ENCODE assay signal across 8 mouse cellular contexts in the genomic region with DNA sequence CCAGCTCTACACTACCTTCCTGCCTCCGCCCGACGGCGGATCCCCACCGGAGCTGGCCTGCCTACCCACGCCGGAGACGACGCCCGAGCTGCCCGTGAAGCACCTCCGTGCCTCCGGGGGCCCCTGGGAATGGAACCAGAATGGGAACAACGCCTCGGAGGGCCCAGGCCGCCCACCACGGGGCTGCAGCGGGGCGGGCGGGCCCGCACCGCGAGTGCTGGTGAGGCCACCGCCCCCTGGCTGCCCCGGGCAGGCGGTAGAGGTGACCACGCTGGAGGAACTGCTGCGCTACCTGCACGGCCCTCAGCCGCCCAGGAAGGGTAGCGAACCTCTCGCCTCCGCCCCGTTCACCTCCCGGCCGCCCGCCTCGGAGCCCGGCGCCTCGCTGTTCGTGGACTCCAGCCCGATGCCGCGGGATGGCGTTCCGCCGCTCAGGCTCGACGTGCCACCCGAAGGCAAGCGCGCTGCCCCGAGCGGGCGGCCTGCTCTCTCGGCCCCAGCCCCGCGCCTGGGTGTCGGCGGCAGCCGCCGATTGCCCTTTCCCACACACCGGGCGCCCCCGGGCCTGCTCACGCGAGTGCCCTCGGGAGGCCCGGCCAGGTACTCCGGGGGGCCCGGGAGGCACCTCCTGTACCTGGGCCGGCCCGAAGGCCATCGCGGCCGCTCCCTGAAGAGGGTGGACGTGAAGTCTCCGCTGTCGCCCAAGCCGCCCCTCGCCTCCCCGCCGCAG. TPM values are rescaled to one million over a fixed set of nuclear protein-coding genes. Genes with fewer than 3 reads are reported as not detected.
DNase-seq lines count a peak whose midpoint lies in the region; ATAC-seq and TF ChIP-seq lines count a peak whose summit lies in the region.

No protein-coding gene starts in this region.

- H3K9ac ChIP-seq in limb, embryonic 14.5 days (ENCODE audit: low read depth, low read length, severe bottlenecking): peak overlapping the region; percentile 31; the same call in 1 of the 2 replicates

- DNase-seq in embryo, embryonic 11 days: peak; percentile 10
- DNase-seq in embryo, embryonic 10 days (ENCODE audit: low spot score): no peak
- peak; percentile 10 for DNase-seq in retina, embryonic 14.5 days (ENCODE audit: low spot score)
- no peak for DNase-seq in retina, postnatal 1 day
- DNase-seq in limb, embryonic 14.5 days (ENCODE audit: low spot score): no peak
- peak; percentile 68 for DNase-seq in testis, postnatal 10 days (ENCODE audit: low spot score)
- DNase-seq in layer of hippocampus, adult 18-20 months (ENCODE audit: low spot score in 2 of 2): no peak
- DNase-seq in layer of hippocampus, postnatal 25 days (ENCODE audit: extremely low spot score in 1 of 2, low spot score in 1 of 2): no peak

- H3K9me3 ChIP-seq in limb, embryonic 14.5 days (ENCODE audit: control insufficient read depth, low read length): no peaks in the 10 kb centered on the region

- H3K4me1 ChIP-seq in limb, embryonic 14.5 days (ENCODE audit: control insufficient read depth, insufficient read depth, low read length): peaks cover 5% of the 10 kb centered on the region; the same call in 1 of the 2 replicates

- ATAC-seq in limb, embryonic 14.5 days (ENCODE audit: low FRiP score, low read depth): no peak

- no peak overlapping the region for H3K4me2 ChIP-seq in limb, embryonic 14.5 days (replicated peaks; ENCODE audit: low read depth, low read length, severe bottlenecking)

- WGBS in limb, embryonic 14.5 days: 24% methylated on average over 35 of the region's 84 CpGs

- H3K27ac ChIP-seq in limb, embryonic 14.5 days (replicated peaks; ENCODE audit: low read depth, low read length): no peak overlapping the region

- peaks cover 30% of the 10 kb centered on the region for H3K27me3 ChIP-seq in limb, embryonic 14.5 days (ENCODE audit: control insufficient read depth, insufficient read depth, low read length)

- 0 out of 2 replicates have a peak overlapping the region, but pooled peaks have one; percentile 22 for H3K4me3 ChIP-seq in limb, embryonic 14.5 days (replicated peaks; ENCODE audit: low read length)

- peaks cover 60% of the 10 kb centered on the region for H3K36me3 ChIP-seq in limb, embryonic 14.5 days (ENCODE audit: control insufficient read depth, insufficient read depth, low read length)

- no peak for TF ChIP-seq POLR2A in limb, embryonic 14.5 days (IDR thresholded peaks at IDR 0.05; ENCODE audit: borderline replicate concordance, extremely low read depth, insufficient read depth, insufficient read length)

RNA-seq across cellular contexts. Expression of gene Sema6c, which starts 12.4 kb away (rescaled TPM):
- polyA plus RNA-seq in limb, embryonic 14.5 days (2012; rRNA removed): 56.5 and 79.0 TPM in 2 replicates
- 14.0 and 15.7 TPM in 2 replicates for polyA plus RNA-seq in limb, embryonic 14.5 days (2014; fragmentation: Nextera tagmentation; extraction: Ambion mirVana)
- total RNA-seq in layer of hippocampus, adult 18-20 months (2021): 10 to 100 TPM; 29.4 to 34.2 TPM
- total RNA-seq in layer of hippocampus, postnatal 25 days (2021): 10 to 100 TPM; 35.1 to 41.9 TPM

RNA-seq across cellular contexts. Expression of gene Tnfaip8l2, which starts 30.5 kb away (rescaled TPM):
- 4.4 and 4.9 TPM in 2 replicates for polyA plus RNA-seq in limb, embryonic 14.5 days (2012; rRNA removed)
- polyA plus RNA-seq in limb, embryonic 14.5 days (2014; fragmentation: Nextera tagmentation; extraction: Ambion mirVana): 6.1 and 8.0 TPM in 2 replicates
- 1 to 10 TPM; 2.6 to 3.1 TPM for total RNA-seq in layer of hippocampus, adult 18-20 months (2021)
- total RNA-seq in layer of hippocampus, postnatal 25 days (2021): 1 to 10 TPM; 2.1 to 3.1 TPM

RNA-seq across cellular contexts. Expression of gene Lysmd1, which starts 38.8 kb away (rescaled TPM):
- polyA plus RNA-seq in limb, embryonic 14.5 days (2012; rRNA removed): 11.7 and 11.8 TPM in 2 replicates
- 13.3 and 15.3 TPM in 2 replicates for polyA plus RNA-seq in limb, embryonic 14.5 days (2014; fragmentation: Nextera tagmentation; extraction: Ambion mirVana)
- total RNA-seq in layer of hippocampus, adult 18-20 months (2021): 10 to 100 TPM; 16.1 to 16.5 TPM
- 10 to 100 TPM; 16.5 to 18.4 TPM for total RNA-seq in layer of hippocampus, postnatal 25 days (2021)

RNA-seq across cellular contexts. Expression of gene Scnm1, which starts 38.9 kb away (rescaled TPM):
- polyA plus RNA-seq in limb, embryonic 14.5 days (2012; rRNA removed): 85.0 and 106 TPM in 2 replicates
- polyA plus RNA-seq in limb, embryonic 14.5 days (2014; fragmentation: Nextera tagmentation; extraction: Ambion mirVana): 65.7 and 73.1 TPM in 2 replicates
- total RNA-seq in layer of hippocampus, adult 18-20 months (2021): 10 to 100 TPM; 43.5 to 48.9 TPM
- 10 to 100 TPM; 43.1 to 48.2 TPM for total RNA-seq in layer of hippocampus, postnatal 25 days (2021)

RNA-seq across cellular contexts. Expression of gene Gabpb2, which starts 45.0 kb away (rescaled TPM):
- polyA plus RNA-seq in limb, embryonic 14.5 days (2012; rRNA removed): 26.2 and 26.4 TPM in 2 replicates
- polyA plus RNA-seq in limb, embryonic 14.5 days (2014; fragmentation: Nextera tagmentation; extraction: Ambion mirVana): 9.7 and 11.5 TPM in 2 replicates
- total RNA-seq in layer of hippocampus, adult 18-20 months (2021): 10 to 100 TPM; 12.7 to 13.2 TPM
- 10 to 100 TPM; 10.9 to 15.1 TPM for total RNA-seq in layer of hippocampus, postnatal 25 days (2021)

Comparison
In these comparisons a context has a peak if more than half of its experiments do, and no peak if none do; other contexts are left out.
1. DNase-seq: peak in embryo, embryonic 11 days (single experiment), retina, embryonic 14.5 days (single experiment) and testis, postnatal 10 days (single experiment); none in embryo, embryonic 10 days (single experiment), retina, postnatal 1 day (single experiment), limb, embryonic 14.5 days (single experiment), layer of hippocampus, adult 18-20 months (0 of 2) and layer of hippocampus, postnatal 25 days (0 of 2).